Mouse (Mus musculus) heart, adult 11 months (tissue): ENCODE measurements around the gene Gm17581.

ENCODE experiments used
- DNase-seq: peaks from one replicate; pipeline ENCODE4 v3.0.0; 2022

Gm17581 gene

GRCm38 (mm10) chr2:155736936-155737335 is 1.3 kb upstream of the Gm17581 start:
- DNase-seq = no peak

GRCm38 (mm10) chr2:155735080-155735479 is 586 bp downstream of the Gm17581 start:
- DNase-seq = peak; percentile 93

- DNase-seq = peak; percentile 99
Observed at GRCm38 (mm10) chr2:155729158-155729645, 6.5 kb downstream of the Gm17581 start, which contains the start of gene Edem2. TSS of gene Edem2 (minus strand) at chr2:155729475.

- DNase-seq = peak; percentile 95
Observed at GRCm38 (mm10) chr2:155728742-155729141, 6.9 kb downstream of the Gm17581 start.

GRCm38 (mm10) chr2:155727764-155728395 is 7.8 kb downstream of the Gm17581 start:
- DNase-seq = no peak

GRCm38 (mm10) chr2:155726302-155726701 is 9.4 kb downstream of the Gm17581 start:
- DNase-seq = no peak

- DNase-seq = no peak
Observed at GRCm38 (mm10) chr2:155724526-155724925, 11.1 kb downstream of the Gm17581 start.

GRCm38 (mm10) chr2:155724036-155724435 is 11.6 kb downstream of the Gm17581 start:
- no peak for DNase-seq

- no peak for DNase-seq
Observed at GRCm38 (mm10) chr2:155720585-155720984, 15.1 kb downstream of the Gm17581 start.

- DNase-seq = peak; percentile 98
Observed at GRCm38 (mm10) chr2:155717082-155717990, 18.3 kb downstream of the Gm17581 start.

- DNase-seq = peak; percentile 87
Observed at GRCm38 (mm10) chr2:155710557-155710956, 25.1 kb downstream of the Gm17581 start.

GRCm38 (mm10) chr2:155707251-155707650 is 28.4 kb downstream of the Gm17581 start:
- peak; percentile 95 for DNase-seq

- DNase-seq = no peak
Observed at GRCm38 (mm10) chr2:155703630-155704029, 32.0 kb downstream of the Gm17581 start.

- no peak for DNase-seq
Observed at GRCm38 (mm10) chr2:155701399-155701919, 34.2 kb downstream of the Gm17581 start.

GRCm38 (mm10) chr2:155698443-155698842 is 37.2 kb downstream of the Gm17581 start:
- DNase-seq = peak; percentile 68

- DNase-seq = peak; percentile 64
Observed at GRCm38 (mm10) chr2:155696851-155697250, 38.8 kb downstream of the Gm17581 start.

- peak; percentile 96 for DNase-seq
Observed at GRCm38 (mm10) chr2:155696091-155696558, 39.5 kb downstream of the Gm17581 start.

GRCm38 (mm10) chr2:155695316-155695715 is 40.4 kb downstream of the Gm17581 start:
- DNase-seq = peak; percentile 75

- DNase-seq = no peak
Observed at GRCm38 (mm10) chr2:155694564-155694963, 41.1 kb downstream of the Gm17581 start.

- peak; percentile 86 for DNase-seq
Observed at GRCm38 (mm10) chr2:155693136-155693535, 42.5 kb downstream of the Gm17581 start.

- peak; percentile 99 for DNase-seq
Observed at GRCm38 (mm10) chr2:155691723-155692493, 43.8 kb downstream of the Gm17581 start, which contains the start of gene Trpc4ap. TSS of gene Trpc4ap (minus strand) at chr2:155692384.

GRCm38 (mm10) chr2:155691336-155691722 is 44.3 kb downstream of the Gm17581 start:
- no peak for DNase-seq
